Mouse (Mus musculus): ENCODE data around the gene Olfr1393.
"Not testable (repeated sequence)": the region's sequence is repeated elsewhere in the genome, so short reads cannot be mapped to it uniquely, and the experiment has no call there.

Olfr1393 gene

DNA sequence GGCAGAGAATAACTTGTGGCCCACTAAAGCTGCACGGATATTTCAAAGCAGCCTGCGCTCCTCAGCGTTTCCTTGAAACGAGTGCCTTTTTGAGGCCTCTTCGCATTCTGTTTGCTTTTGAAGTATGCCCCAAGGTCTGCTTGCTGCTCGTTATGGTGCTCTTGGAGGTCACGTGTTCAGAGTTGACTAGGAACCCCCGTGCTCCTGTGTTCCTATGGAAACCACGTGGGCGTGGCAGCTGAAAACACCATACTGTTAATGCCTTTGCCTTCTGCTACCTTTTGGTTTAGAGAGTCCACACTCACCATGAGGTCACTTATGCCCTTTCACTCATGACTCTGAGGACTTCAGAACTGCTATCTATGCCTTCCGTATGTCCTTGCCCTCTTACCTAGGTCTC is 13.5 kb upstream of the Olfr1393 start:
- TF ChIP-seq GATA4 (IDR thresholded peaks at IDR 0.05; ENCODE audit: insufficient replicate concordance, low read length): no peak

DNA sequence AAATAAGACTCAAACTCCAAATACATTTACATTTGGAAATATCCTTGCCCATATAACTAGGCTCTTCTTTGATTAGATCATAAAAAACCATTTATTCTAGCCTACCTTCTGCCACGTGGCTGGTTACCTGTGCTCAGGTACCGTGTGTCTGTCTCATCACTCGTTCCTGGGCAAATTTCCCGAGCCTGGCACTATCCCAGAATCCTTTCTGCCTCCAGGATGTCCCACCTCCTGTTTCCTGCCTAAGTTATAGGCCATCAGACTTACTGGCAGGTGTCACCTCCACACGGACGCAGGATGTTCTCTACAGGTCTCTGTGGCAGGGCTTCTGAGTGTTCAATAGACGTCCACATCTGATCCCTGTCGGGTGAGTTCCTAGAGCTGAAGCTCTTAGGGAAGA is 13.0 kb upstream of the Olfr1393 start:
- TF ChIP-seq GATA4 (IDR thresholded peaks at IDR 0.05; ENCODE audit: insufficient replicate concordance, low read length): no peak

DNA sequence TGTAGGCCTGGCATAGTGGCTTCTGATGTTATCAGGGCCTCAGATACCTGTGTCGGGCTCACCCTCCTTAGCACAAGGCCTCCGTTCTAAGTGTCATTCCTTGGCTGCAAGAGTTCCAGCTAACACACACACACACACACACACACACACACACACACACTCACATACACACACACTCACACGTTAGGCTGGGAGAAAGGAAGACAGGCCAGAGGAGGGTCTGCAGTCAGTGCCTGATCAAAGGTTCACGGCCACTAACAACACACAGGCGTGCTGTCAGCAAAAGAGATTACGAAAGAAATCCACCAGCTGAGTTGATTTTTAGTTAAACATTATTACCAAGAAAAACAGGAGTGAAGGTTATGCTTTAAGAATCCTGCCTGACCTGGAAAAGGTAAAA is 11.4 kb upstream of the Olfr1393 start:
- TF ChIP-seq GATA4 (IDR thresholded peaks at IDR 0.05; ENCODE audit: insufficient replicate concordance, low read length): no peak

DNA sequence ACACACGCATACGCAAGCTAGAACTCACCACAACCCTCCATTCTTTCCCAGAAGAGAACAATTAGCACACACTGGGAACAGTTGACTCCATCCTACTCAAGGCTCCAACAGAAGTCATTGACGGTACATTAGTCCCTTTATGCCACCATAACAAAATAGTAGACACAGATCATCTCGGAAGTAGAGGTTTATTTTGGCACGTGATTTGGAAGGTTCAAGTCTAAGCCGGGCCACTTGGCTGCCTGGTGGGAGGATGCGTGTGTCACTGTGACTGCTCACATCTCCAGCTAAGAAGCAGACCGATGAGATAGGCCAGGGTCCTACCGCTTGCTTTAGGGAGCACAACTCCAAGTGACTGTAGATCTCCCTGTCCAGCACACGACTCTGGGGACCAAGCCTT is 10.8 kb upstream of the Olfr1393 start:
- TF ChIP-seq GATA4 (IDR thresholded peaks at IDR 0.05; ENCODE audit: insufficient replicate concordance, low read length): no peak

DNA sequence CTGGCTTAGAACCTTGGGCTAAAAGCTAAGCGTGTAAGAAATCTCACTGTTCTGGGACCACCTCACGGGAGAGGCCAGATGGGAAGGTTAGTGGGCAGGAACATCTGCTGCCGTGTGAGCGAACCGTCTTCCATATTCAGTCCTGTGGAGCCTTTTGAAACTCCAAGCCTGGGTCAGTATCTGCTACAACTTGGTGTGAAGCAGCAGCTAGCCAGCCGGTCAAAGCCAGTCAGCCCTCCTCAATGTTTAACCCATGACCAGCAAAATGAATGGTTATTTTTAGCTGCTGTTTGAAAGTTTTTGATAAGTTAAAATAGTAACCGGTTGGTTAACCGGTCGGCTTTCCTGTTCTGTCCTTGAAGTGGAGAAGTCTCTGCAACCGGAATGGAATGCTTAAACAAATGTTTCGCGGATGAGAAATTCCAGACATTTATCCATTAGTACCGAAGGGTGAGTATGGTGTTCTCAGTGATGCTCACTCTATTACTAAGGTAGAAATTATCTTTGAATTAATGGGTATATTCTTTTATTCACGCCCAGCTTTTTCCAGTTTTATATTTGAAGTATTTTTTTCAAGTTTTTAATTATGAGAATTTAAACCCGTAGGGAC is 10.0 kb upstream of the Olfr1393 start:
- TF ChIP-seq GATA4 (IDR thresholded peaks at IDR 0.05; ENCODE audit: insufficient replicate concordance, low read length): no peak

- no peak for TF ChIP-seq GATA4 (IDR thresholded peaks at IDR 0.05; ENCODE audit: insufficient replicate concordance, low read length)
Measured at GRCm38 (mm10) chr11:49269761-49270160, 8.3 kb upstream of the Olfr1393 start.

DNA sequence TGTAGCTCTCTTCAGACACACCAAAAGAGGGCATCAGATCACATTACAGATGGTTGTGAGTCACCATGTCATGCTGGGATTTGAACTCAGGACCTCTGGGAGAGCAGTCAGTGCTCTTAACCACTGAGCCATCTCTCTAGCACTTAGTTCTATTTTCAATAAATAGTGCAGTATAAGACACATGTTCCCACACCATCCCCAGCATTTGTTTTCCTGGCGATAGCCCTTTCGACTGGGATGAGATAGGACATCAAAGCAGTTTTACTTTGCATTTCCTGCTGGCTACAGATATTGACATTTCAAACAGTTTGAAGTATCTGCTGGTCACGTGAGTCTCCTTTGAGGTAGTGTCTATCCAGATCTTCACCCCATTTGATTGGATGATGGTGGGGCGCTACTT is 7.7 kb upstream of the Olfr1393 start:
- no peak for TF ChIP-seq GATA4 (IDR thresholded peaks at IDR 0.05; ENCODE audit: insufficient replicate concordance, low read length)

GRCm38 (mm10) chr11:49271334-49271733 is 6.8 kb upstream of the Olfr1393 start:
- TF ChIP-seq GATA4 (IDR thresholded peaks at IDR 0.05; ENCODE audit: insufficient replicate concordance, low read length): no peak

DNA sequence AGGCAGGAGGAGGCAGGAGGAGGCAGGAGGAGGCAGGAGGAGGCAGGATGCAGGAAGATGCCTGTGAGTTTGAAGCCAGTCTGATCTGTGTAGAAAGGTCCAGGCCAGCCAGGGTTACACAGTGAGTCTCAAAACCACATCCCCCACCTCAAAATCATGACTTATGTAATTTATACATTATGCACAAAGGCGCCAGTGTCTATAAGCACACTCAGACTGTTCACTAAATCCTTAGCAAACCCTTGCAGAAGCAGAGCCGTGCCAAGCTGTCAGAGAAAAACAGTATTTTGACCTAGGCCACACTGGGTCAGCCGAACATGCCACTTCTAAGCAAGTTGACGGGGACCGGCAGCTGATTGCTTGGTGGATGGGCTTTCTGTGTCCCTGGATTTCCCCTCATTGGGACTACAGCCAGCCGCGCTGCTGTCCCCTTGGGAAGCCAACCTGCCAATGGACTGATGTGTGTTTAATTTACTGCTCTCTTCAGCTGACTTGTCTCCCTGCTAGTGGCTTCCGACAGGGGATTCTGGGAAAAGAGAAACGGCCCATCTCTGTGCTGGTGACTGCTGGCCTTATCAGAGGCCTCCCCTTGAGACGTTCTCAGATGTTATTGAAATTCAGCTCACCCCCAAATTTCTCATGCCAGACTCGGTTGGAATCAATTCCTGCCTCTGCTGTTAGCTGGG is 4.1 kb upstream of the Olfr1393 start:
- no peak for TF ChIP-seq GATA4 (IDR thresholded peaks at IDR 0.05; ENCODE audit: insufficient replicate concordance, low read length)

DNA sequence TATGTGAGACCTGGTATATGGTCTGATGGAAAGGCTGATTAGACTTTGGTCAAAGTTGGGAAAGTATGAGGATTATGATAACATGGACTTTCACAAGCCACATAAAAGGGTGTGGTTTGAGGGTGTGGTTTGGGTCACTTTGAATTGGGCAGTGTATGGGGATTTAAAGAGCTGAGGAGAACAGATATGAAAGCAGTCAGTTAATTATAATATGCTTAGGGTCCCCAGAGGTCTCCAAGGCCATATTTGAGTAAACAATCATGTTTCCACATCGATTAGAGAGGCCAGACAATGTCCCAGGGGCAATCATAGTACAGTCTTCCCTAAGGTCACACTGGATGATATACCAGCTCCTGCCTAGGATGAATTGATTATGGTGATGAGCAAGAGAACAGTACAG is 6.9 kb downstream of the Olfr1393 start, which contains the start of gene Olfr1392:
TSS of gene Olfr1392 (plus strand) at position 301 of the 400 bp plus-strand sequence.
- TF ChIP-seq GATA4 (IDR thresholded peaks at IDR 0.05; ENCODE audit: insufficient replicate concordance, low read length): not testable (repeated sequence)

DNA sequence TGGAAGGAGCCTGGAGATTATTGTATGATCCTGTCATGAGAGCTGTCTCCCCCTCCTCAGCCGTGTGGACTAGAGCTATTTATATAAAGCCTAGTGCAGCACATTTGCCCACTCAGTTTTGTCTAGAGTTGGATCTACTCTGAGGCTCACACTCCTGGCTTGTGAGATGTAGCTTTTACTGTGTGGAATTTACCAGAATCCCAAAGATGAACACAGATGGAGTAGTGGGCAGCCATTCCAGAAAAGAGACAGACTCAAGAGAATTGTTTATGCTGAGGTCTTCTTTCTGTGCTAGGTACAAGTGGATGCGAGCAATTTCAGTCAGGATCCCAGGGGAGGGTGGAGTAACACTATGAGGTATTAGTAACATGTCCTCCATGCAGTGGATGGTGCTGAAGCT is 9.1 kb downstream of the Olfr1393 start:
- no peak for TF ChIP-seq GATA4 (IDR thresholded peaks at IDR 0.05; ENCODE audit: insufficient replicate concordance, low read length)

GRCm38 (mm10) chr11:49292777-49293176 is 14.7 kb downstream of the Olfr1393 start:
- TF ChIP-seq GATA4 (IDR thresholded peaks at IDR 0.05; ENCODE audit: insufficient replicate concordance, low read length): no peak

- TF ChIP-seq GATA4 (IDR thresholded peaks at IDR 0.05; ENCODE audit: insufficient replicate concordance, low read length): no peak
Measured at GRCm38 (mm10) chr11:49304441-49304840, 26.3 kb downstream of the Olfr1393 start, which contains the start of gene Olfr10. Gene Olfr10 (plus strand): TSS chr11:49304741.

DNA sequence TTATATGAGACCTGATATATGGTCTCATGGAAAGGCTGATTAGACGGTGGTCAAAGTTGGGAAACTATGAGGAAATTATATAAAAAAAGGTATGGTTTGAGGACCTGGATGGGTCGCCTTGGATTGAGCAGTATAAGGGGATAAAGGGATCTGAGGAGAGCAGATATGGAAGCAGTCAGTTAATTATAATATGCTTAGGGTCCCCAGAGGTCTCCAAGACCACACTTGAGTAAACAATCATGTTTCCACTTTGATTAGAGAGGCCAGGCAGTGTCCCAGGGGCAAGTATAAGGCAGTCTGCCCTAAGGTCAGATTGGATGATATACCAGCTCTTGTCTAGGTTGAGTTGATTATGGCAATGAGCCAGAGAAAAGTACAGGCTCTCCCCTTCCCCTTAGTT is 44.3 kb downstream of the Olfr1393 start, which contains the start of gene Olfr1391:
TSS of gene Olfr1391 (plus strand) at position 301 of the 400 bp plus-strand sequence.
- TF ChIP-seq GATA4 (IDR thresholded peaks at IDR 0.05; ENCODE audit: insufficient replicate concordance, low read length): no peak

- no peak for TF ChIP-seq GATA4 (IDR thresholded peaks at IDR 0.05; ENCODE audit: insufficient replicate concordance, low read length)
Measured at GRCm38 (mm10) chr11:49326726-49327125, 48.6 kb downstream of the Olfr1393 start.

- no peak for TF ChIP-seq GATA4 (IDR thresholded peaks at IDR 0.05; ENCODE audit: insufficient replicate concordance, low read length)
Measured at GRCm38 (mm10) chr11:49329686-49330085, 51.6 kb downstream of the Olfr1393 start.
